Mouse (Mus musculus) hindbrain, embryonic 16.5 days (tissue): ENCODE results near the gene Arl3. TPM values are rescaled to one million over a fixed set of nuclear protein-coding genes. Genes with fewer than 3 reads are reported as not detected.

Source experiments
- ATAC-seq: fragments of 200-750 bp; cut with Nextera tagmentation; 2 replicates; pipeline ENCODE4 v1.8.0; 2017; ENCODE audit warnings: moderate TSS enrichment, moderate library complexity
- H3K27ac ChIP-seq: fragments of 300-500 bp; sonication (generic); 2 replicates; pipeline ENCODE4 v1.5.1; 2014; ENCODE audit warnings: low read depth, mild to moderate bottlenecking, control low read depth, low read length, moderate library complexity
- H3K27me3 ChIP-seq: fragments of 300-500 bp; sonication (generic); replicated peaks from 2 replicates; pipeline ENCODE4 v1.6.1; 2014; ENCODE audit warnings: low read length; ENCODE audit not compliant: control insufficient read depth, insufficient read depth
- H3K36me3 ChIP-seq: fragments of 300-500 bp; sonication (generic); 2 replicates; pipeline ENCODE4 v1.6.1; 2014; ENCODE audit warnings: mild to moderate bottlenecking, low read length, moderate library complexity, mixed read lengths; ENCODE audit not compliant: control insufficient read depth, insufficient read depth
- H3K4me1 ChIP-seq: fragments of 300-500 bp; sonication (generic); 2 replicates; pipeline ENCODE4 v1.6.1; 2014; ENCODE audit warnings: low read depth, low read length; ENCODE audit not compliant: control insufficient read depth, insufficient read depth
- H3K4me2 ChIP-seq: fragments of 300-500 bp; sonication (generic); 2 replicates; pipeline ENCODE4 v1.6.1; 2014; ENCODE audit warnings: mild to moderate bottlenecking, low read length, control low read depth, moderate library complexity
- H3K4me3 ChIP-seq: fragments of 300-500 bp; sonication (generic); 2 replicates; pipeline ENCODE4 v1.5.1; 2014; ENCODE audit warnings: mild to moderate bottlenecking, low read length, control low read depth, moderate library complexity
- H3K9ac ChIP-seq: fragments of 300-500 bp; sonication (generic); 2 replicates; pipeline ENCODE4 v1.6.1; 2014; ENCODE audit warnings: low read depth, mild to moderate bottlenecking, control low read depth, low read length, moderate library complexity
- H3K9me3 ChIP-seq: fragments of 300-500 bp; sonication (generic); 2 replicates; pipeline ENCODE4 v1.6.1; 2014; ENCODE audit warnings: mild to moderate bottlenecking, low read length, moderate library complexity; ENCODE audit not compliant: control insufficient read depth
- WGBS: fragments of 180-500 bp; shearing (Covaris S2); extraction: QIAGEN DNeasy Blood & Tissue Kit; methylation state at CpG from one replicate; pipeline ENCODE4 v1.1.7; 2014; 5-methylcytosine and 5-hydroxymethylcytosine counted together
- polyA plus RNA-seq: library from polyadenylated mRNA; unstranded; fragments of >200 nt; fragmentation: Nextera tagmentation; extraction: Ambion mirVana; gene quantifications from 2 replicates; pipeline ENCODE4 v1.2.1, GENCODE M21; 2015

The Arl3 gene
- polyA plus RNA-seq, 1 experiment from 2014 or later = 247 TPM

- H3K9me3 ChIP-seq = no peaks in the 10 kb centered on the region
- H3K36me3 ChIP-seq = no peaks in the 10 kb centered on the region
- no peak overlapping the region for H3K4me3 ChIP-seq
- H3K4me2 ChIP-seq = peak overlapping the region; percentile 32
- no peak for ATAC-seq
- no peaks in the 10 kb centered on the region for H3K27me3 ChIP-seq
- 7% methylated on average over 16 of the region's 16 CpGs for WGBS
- H3K27ac ChIP-seq = peak overlapping the region; percentile 79
- peaks cover 61% of the 10 kb centered on the region for H3K4me1 ChIP-seq
- peak overlapping the region; percentile 48 for H3K9ac ChIP-seq
Observed at GRCm38 (mm10) chr19:46531071-46532030, 41.6 kb downstream of the Arl3 start.

GRCm38 (mm10) chr19:46530449-46530990, 42.5 kb downstream of the Arl3 start:
- Histone ChIP-seq H3K9me3 (no peaks in the 10 kb centered on the region), H3K9ac (peak overlapping the region; percentile 0; the same call in 1 of the 2 replicates), H3K27me3 (no peaks in the 10 kb centered on the region), H3K27ac (peak overlapping the region; percentile 79), H3K4me2 (no peak overlapping the region), H3K36me3 (no peaks in the 10 kb centered on the region), H3K4me3 (no peak overlapping the region), H3K4me1 (peaks cover 69% of the 10 kb centered on the region)
- ATAC-seq = no peak
- WGBS = 17% methylated on average over 8 of the region's 8 CpGs

GRCm38 (mm10) chr19:46529601-46530448, 43.2 kb downstream of the Arl3 start:
- Histone ChIP-seq H3K9ac (peak overlapping the region; percentile 23), H3K4me3 (no peak overlapping the region), H3K4me2 (peak overlapping the region; percentile 43), H3K27me3 (no peaks in the 10 kb centered on the region), H3K4me1 (peaks cover 74% of the 10 kb centered on the region), H3K27ac (peak overlapping the region; percentile 79), H3K36me3 (no peaks in the 10 kb centered on the region), H3K9me3 (no peaks in the 10 kb centered on the region)
- WGBS = 10% methylated on average over 13 of the region's 13 CpGs
- ATAC-seq = 0 out of 2 replicates have a peak, but pooled peaks have one; percentile 12

- peak; percentile 65 for ATAC-seq
- Histone ChIP-seq H3K4me1 (peaks cover 83% of the 10 kb centered on the region), H3K27ac (peak overlapping the region; percentile 79), H3K27me3 (no peaks in the 10 kb centered on the region), H3K4me2 (peak overlapping the region; percentile 43), H3K9ac (peak overlapping the region; percentile 23), H3K9me3 (no peaks in the 10 kb centered on the region), H3K36me3 (no peaks in the 10 kb centered on the region), H3K4me3 (peak overlapping the region; percentile 19)
- under 1% methylated on average over 20 of the region's 20 CpGs for WGBS
Observed at GRCm38 (mm10) chr19:46528529-46529213, 44.3 kb downstream of the Arl3 start.

- Histone ChIP-seq H3K9me3 (no peaks in the 10 kb centered on the region), H3K27ac (peak overlapping the region; percentile 79), H3K9ac (peak overlapping the region; percentile 28), H3K27me3 (no peaks in the 10 kb centered on the region), H3K4me3 (peak overlapping the region; percentile 19), H3K4me1 (peaks cover 85% of the 10 kb centered on the region), H3K4me2 (peak overlapping the region; percentile 43), H3K36me3 (no peaks in the 10 kb centered on the region)
- 10% methylated on average over 17 of the region's 17 CpGs for WGBS
- no peak for ATAC-seq
Observed at GRCm38 (mm10) chr19:46527632-46528528, 45.1 kb downstream of the Arl3 start.

GRCm38 (mm10) chr19:46525691-46526631, 47.0 kb downstream of the Arl3 start:
- H3K4me1 ChIP-seq = peaks cover 67% of the 10 kb centered on the region
- no peaks in the 10 kb centered on the region for H3K36me3 ChIP-seq
- ATAC-seq = no peak
- WGBS = 38% methylated on average over 10 of the region's 10 CpGs
- H3K9me3 ChIP-seq = no peaks in the 10 kb centered on the region
- no peak overlapping the region for H3K4me2 ChIP-seq
- peak overlapping the region; percentile 30; the same call in 1 of the 2 replicates for H3K27ac ChIP-seq
- no peaks in the 10 kb centered on the region for H3K27me3 ChIP-seq
- no peak overlapping the region for H3K9ac ChIP-seq
- no peak overlapping the region for H3K4me3 ChIP-seq

GRCm38 (mm10) chr19:46524601-46525321, 48.2 kb downstream of the Arl3 start:
- ATAC-seq = no peak
- Histone ChIP-seq H3K4me1 (peaks cover 57% of the 10 kb centered on the region), H3K9ac (peak overlapping the region; percentile 33; the same call in 1 of the 2 replicates), H3K9me3 (no peaks in the 10 kb centered on the region), H3K36me3 (no peaks in the 10 kb centered on the region), H3K4me3 (no peak overlapping the region), H3K27me3 (no peaks in the 10 kb centered on the region), H3K4me2 (peak overlapping the region; percentile 61), H3K27ac (peak overlapping the region; percentile 72)
- 25% methylated on average over 14 of the region's 14 CpGs for WGBS
